Mouse (Mus musculus) liver, embryonic 13.5 days (tissue): ENCODE measurements around the gene Plcl1. TPM values are rescaled to one million over a fixed set of nuclear protein-coding genes. Genes with fewer than 3 reads are reported as not detected.

Experiments used
- ATAC-seq: fragments of 200-750 bp; cut with Nextera tagmentation; 2 replicates; pipeline ENCODE4 v1.8.0; 2017; ENCODE audit warnings: low read depth, mild to moderate bottlenecking, moderate number of reproducible peaks, moderate library complexity
- DNase-seq: peaks from one replicate; pipeline ENCODE4 v3.0.0; 2022
- H3K27ac ChIP-seq: fragments of 300-500 bp; sonication (generic); 2 replicates; pipeline ENCODE4 v1.5.1; 2015; ENCODE audit warnings: moderate library complexity, mild to moderate bottlenecking, inconsistent platforms
- H3K27me3 ChIP-seq: fragments of 300-500 bp; sonication (generic); 2 replicates; pipeline ENCODE4 v1.6.1; 2015; ENCODE audit warnings: mild to moderate bottlenecking, inconsistent platforms
- H3K36me3 ChIP-seq: fragments of 300-500 bp; sonication (generic); 2 replicates; pipeline ENCODE4 v1.6.1; 2015; ENCODE audit warnings: mild to moderate bottlenecking, inconsistent platforms
- H3K4me1 ChIP-seq: fragments of 300-500 bp; sonication (generic); replicated peaks from 2 replicates; pipeline ENCODE4 v1.6.1; 2015; ENCODE audit warnings: inconsistent platforms
- H3K4me2 ChIP-seq: fragments of 300-500 bp; sonication (generic); 2 replicates; pipeline ENCODE4 v1.6.1; 2015; ENCODE audit warnings: inconsistent platforms, mild to moderate bottlenecking, moderate library complexity
- H3K4me3 ChIP-seq: fragments of 300-500 bp; sonication (generic); replicated peaks from 2 replicates; pipeline ENCODE4 v1.5.1; 2015; ENCODE audit warnings: mild to moderate bottlenecking, inconsistent platforms
- H3K9ac ChIP-seq: fragments of 300-500 bp; sonication (generic); 2 replicates; pipeline ENCODE4 v1.6.1; 2015; ENCODE audit warnings: mild to moderate bottlenecking, inconsistent platforms
- H3K9me3 ChIP-seq: fragments of 300-500 bp; sonication (generic); replicated peaks from 2 replicates; pipeline ENCODE4 v1.6.1; 2016; ENCODE audit warnings: inconsistent platforms
- WGBS: fragments of 180-500 bp; shearing (Covaris S2); methylation state at CpG from one replicate; pipeline ENCODE4 v1.1.7; 2015; ENCODE audit not compliant: insufficient replicate concordance; 5-methylcytosine and 5-hydroxymethylcytosine counted together
- polyA plus RNA-seq: library from polyadenylated mRNA; unstranded; fragments of >200 nt; fragmentation: Nextera tagmentation; extraction: Ambion mirVana; gene quantifications from 2 replicates; pipeline ENCODE4 v1.2.1, GENCODE M21; 2015

The Plcl1 gene
- polyA plus RNA-seq, 1 experiment from 2014 or later: 0.13 TPM

GRCm38 (mm10) chr1:55755742-55756141 lies 350.0 kb downstream of the Plcl1 start:
- peak; percentile 6 for DNase-seq
- ATAC-seq: no peak

GRCm38 (mm10) chr1:55762284-55762683 lies 356.6 kb downstream of the Plcl1 start:
- no peak for ATAC-seq
- Histone ChIP-seq H3K27ac (no peak overlapping the region), H3K9ac (no peak overlapping the region), H3K36me3 (no peaks in the 10 kb centered on the region), H3K27me3 (no peaks in the 10 kb centered on the region), H3K9me3 (no peaks in the 10 kb centered on the region), H3K4me3 (no peak overlapping the region), H3K4me2 (no peak overlapping the region), H3K4me1 (no peaks in the 10 kb centered on the region)
- WGBS: 54% methylated on average over 5 of the region's 5 CpGs
- no peak for DNase-seq

More at GRCm38 (mm10) chr1:55755742-55756141, 350.0 kb downstream of the Plcl1 start:
- no peaks in the 10 kb centered on the region for H3K9me3 ChIP-seq
- 48% methylated on average over 10 of the region's 10 CpGs for WGBS
- no peak overlapping the region for H3K4me2 ChIP-seq
- no peak overlapping the region for H3K27ac ChIP-seq
- H3K9ac ChIP-seq: no peak overlapping the region
- no peaks in the 10 kb centered on the region for H3K36me3 ChIP-seq
- no peak overlapping the region for H3K4me3 ChIP-seq
- H3K4me1 ChIP-seq: no peaks in the 10 kb centered on the region
- H3K27me3 ChIP-seq: no peaks in the 10 kb centered on the region

GRCm38 (mm10) chr1:55763171-55763570 lies 357.4 kb downstream of the Plcl1 start:
- no peaks in the 10 kb centered on the region for H3K9me3 ChIP-seq
- no peak overlapping the region for H3K9ac ChIP-seq
- no peak overlapping the region for H3K27ac ChIP-seq
- H3K4me2 ChIP-seq: no peak overlapping the region
- WGBS: 47% methylated on average over 2 of the region's 2 CpGs
- ATAC-seq (no peak), DNase-seq (no peak)
- H3K4me3 ChIP-seq: no peak overlapping the region
- no peaks in the 10 kb centered on the region for H3K36me3 ChIP-seq
- H3K27me3 ChIP-seq: no peaks in the 10 kb centered on the region
- no peaks in the 10 kb centered on the region for H3K4me1 ChIP-seq

- Histone ChIP-seq H3K36me3 (no peaks in the 10 kb centered on the region), H3K4me1 (no peaks in the 10 kb centered on the region), H3K9ac (no peak overlapping the region), H3K27me3 (no peaks in the 10 kb centered on the region), H3K4me3 (no peak overlapping the region), H3K9me3 (no peaks in the 10 kb centered on the region), H3K27ac (no peak overlapping the region), H3K4me2 (no peak overlapping the region)
- 38% methylated on average over 1 of the region's 1 CpGs for WGBS
- ATAC-seq (no peak), DNase-seq (no peak)
Measured at GRCm38 (mm10) chr1:55766743-55767142, 361.0 kb downstream of the Plcl1 start.

GRCm38 (mm10) chr1:55770072-55770785 lies 364.5 kb downstream of the Plcl1 start:
- no peaks in the 10 kb centered on the region for H3K4me1 ChIP-seq
- no peaks in the 10 kb centered on the region for H3K27me3 ChIP-seq
- no peaks in the 10 kb centered on the region for H3K36me3 ChIP-seq
- H3K4me2 ChIP-seq: no peak overlapping the region
- H3K9me3 ChIP-seq: no peaks in the 10 kb centered on the region
- no peak overlapping the region for H3K9ac ChIP-seq
- H3K4me3 ChIP-seq: no peak overlapping the region
- ATAC-seq: no peak
- DNase-seq: no peak
- no peak overlapping the region for H3K27ac ChIP-seq

- Histone ChIP-seq H3K4me3 (no peak overlapping the region), H3K4me1 (no peaks in the 10 kb centered on the region), H3K9ac (no peak overlapping the region), H3K36me3 (no peaks in the 10 kb centered on the region), H3K4me2 (no peak overlapping the region), H3K27me3 (no peaks in the 10 kb centered on the region), H3K9me3 (no peaks in the 10 kb centered on the region), H3K27ac (no peak overlapping the region)
- DNase-seq (no peak), ATAC-seq (no peak)
- 52% methylated on average over 6 of the region's 6 CpGs for WGBS
Measured at GRCm38 (mm10) chr1:55792817-55793216, 387.1 kb downstream of the Plcl1 start.

Other genes with a start within 250 kb of the Plcl1 start
- gene Rftn2, start 179.1 kb upstream of the Plcl1 start, polyA plus RNA-seq: 0.52 and 0.81 TPM in 2 replicates
- gene Mars2, start 168.7 kb upstream of the Plcl1 start, polyA plus RNA-seq: 3.0 and 3.2 TPM in 2 replicates
- 0.08 TPM in 1 of 2 replicates, not detected in the other for gene Boll, start 42.5 kb upstream of the Plcl1 start, polyA plus RNA-seq